Mouse (Mus musculus) E14TG2a.4 (cell line): ENCODE results near the gene Slc1a7.

Experiments
- CTCF ChIP-seq: conservative IDR thresholded peaks from 2 replicates; pipeline ENCODE4 v1.5.1; 2014; ENCODE audit warnings: low read length
- NANOG ChIP-seq: IDR thresholded peaks from 2 replicates; pipeline ENCODE4 v1.6.1; 2014; ENCODE audit warnings: borderline replicate concordance, low read length, mixed read lengths

DNA sequence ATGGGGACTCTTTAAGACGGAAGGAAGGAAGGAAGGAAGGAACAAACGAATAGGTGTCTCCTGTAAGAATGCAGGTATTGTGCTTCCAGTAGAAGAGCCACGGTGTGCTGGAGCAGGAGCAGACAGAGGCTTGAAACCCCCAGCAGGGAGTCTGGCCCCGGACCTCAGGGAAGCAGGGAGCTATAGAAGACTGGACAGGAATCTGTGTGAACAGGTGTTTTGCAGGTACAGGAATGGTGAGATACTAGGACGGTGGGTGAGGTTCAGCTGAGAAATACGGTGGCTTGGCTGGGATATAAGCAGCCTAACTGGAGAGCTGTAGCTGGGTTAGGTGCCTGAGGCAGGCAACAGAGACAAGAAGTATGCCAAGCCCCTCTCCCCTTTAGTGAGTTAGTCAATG is 52.0 kb downstream of the Slc1a7 start:
- no peak for TF ChIP-seq CTCF
- no peak for TF ChIP-seq NANOG
